Mouse (Mus musculus) heart, postnatal 0 days (tissue): ENCODE data around the gene Cldn12.

ENCODE experiments used
- CTCF ChIP-seq: IDR thresholded peaks from 2 replicates; pipeline ENCODE4 v1.5.1; 2016; ENCODE audit warnings: antibody characterized with exemption, control low read depth, low read depth
- EP300 ChIP-seq: IDR thresholded peaks from 2 replicates; pipeline ENCODE4 v1.6.1; 2016; ENCODE audit warnings: antibody characterized with exemption, low read depth

- TF ChIP-seq CTCF (no peak), EP300 (no peak)
Observed at GRCm38 (mm10) chr5:5536131-5536530, 21.4 kb upstream of the Cldn12 start.
